Mouse (Mus musculus) gastrocnemius, adult 8-10 months (tissue): Measurements from ENCODE around the gene Olfr1109. TPM values are rescaled to one million over a fixed set of nuclear protein-coding genes. Genes with fewer than 3 reads are reported as not detected.

Source experiments
- DNase-seq, 2 experiments: peaks; one replicate each; pipeline ENCODE4 v3.0.0; 2022; ENCODE audit warnings: low spot score in 2 of 2
- total RNA-seq, 4 experiments: library from RNA; stranded (reverse); gene quantifications; 2 replicates each; pipeline ENCODE4 v1.2.4; 2022

The Olfr1109 gene
- total RNA-seq = not detected

GRCm38 (mm10) chr2:87095908-87096307, at the start of gene Olfr1109:
TSS of gene Olfr1109 (minus strand) at chr2:87096008.
- no peak for DNase-seq

GRCm38 (mm10) chr2:87140200-87140599, 44.4 kb upstream of the Olfr1109 start, which contains the start of gene Olfr1110:
TSS of gene Olfr1110 (minus strand) at chr2:87140300.
- DNase-seq = no peak

GRCm38 (mm10) chr2:87114467-87114866, 18.7 kb upstream of the Olfr1109 start, which contains the start of gene Olfr259:
TSS of gene Olfr259 (minus strand) at chr2:87114567.
- DNase-seq = no peak

DNA sequence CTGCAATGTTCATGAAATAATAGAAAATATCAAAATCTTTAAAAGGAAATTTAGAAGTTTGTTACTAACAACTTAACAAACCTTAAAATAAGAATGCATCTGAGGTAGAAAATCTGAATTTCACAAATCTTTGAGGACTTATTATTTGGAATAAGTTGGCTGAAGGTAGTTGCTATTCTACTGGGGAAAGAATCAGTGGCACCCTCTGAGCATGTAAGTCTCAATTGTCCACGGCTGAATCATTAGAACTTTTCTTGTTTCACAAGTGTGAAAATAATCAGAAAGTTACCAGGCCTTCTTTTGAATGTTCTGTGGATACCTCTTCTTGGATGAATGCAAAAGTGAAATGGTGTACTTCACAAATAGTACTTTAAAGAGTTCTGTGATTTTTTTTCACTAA, 20.1 kb downstream of the Olfr1109 start, which contains the start of gene Olfr1107:
Olfr1107 (minus strand) TSS at position 101 of the 400 bp plus-strand sequence.
- no peak for DNase-seq

DNA sequence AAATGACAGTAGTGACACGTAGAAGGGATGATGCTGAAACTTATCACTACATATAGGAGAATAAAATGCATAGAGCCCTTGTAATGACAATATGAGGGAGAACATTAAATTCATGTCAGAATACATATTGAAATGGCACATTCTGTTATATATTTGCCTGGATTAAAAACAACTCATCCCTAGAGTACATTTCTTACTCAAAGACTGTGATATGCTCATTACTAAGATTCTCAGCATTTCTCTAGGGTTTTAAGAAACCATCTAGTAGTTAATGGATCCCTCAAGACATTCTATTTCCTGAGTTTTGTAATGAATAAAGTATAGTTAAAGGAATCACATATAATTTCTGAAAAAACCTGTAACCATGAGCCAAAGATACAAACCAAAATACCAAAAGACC, 43.6 kb downstream of the Olfr1109 start, which contains the start of gene Olfr1106:
Olfr1106 (minus strand) TSS at position 101 of the 400 bp plus-strand sequence.
- DNase-seq = no peak

Other genes with a start within 250 kb of the Olfr1109 start
- gene Olfr1095, start 244.3 kb downstream of the Olfr1109 start, total RNA-seq = not detected
- gene Gm13723, start 221.2 kb downstream of the Olfr1109 start, total RNA-seq = not detected
- not detected for gene Olfr1097, start 203.8 kb downstream of the Olfr1109 start, total RNA-seq
- gene Olfr1098, start 171.5 kb downstream of the Olfr1109 start, total RNA-seq = not detected
- not detected for gene Olfr1099, start 135.3 kb downstream of the Olfr1109 start, total RNA-seq
- gene Olfr1100, start 116.1 kb downstream of the Olfr1109 start, total RNA-seq = not detected
- gene Olfr1101, start 104.8 kb downstream of the Olfr1109 start, total RNA-seq = not detected
- not detected for gene Olfr1102, start 97.6 kb downstream of the Olfr1109 start, total RNA-seq
- gene Olfr1104, start 68.9 kb downstream of the Olfr1109 start, total RNA-seq = not detected
- gene Olfr1105, start 59.5 kb downstream of the Olfr1109 start, total RNA-seq = not detected
- gene Olfr1106, start 43.7 kb downstream of the Olfr1109 start, total RNA-seq = not detected
- not detected for gene Olfr1107, start 20.2 kb downstream of the Olfr1109 start, total RNA-seq
- gene Olfr259, start 18.6 kb upstream of the Olfr1109 start, total RNA-seq = not detected
- gene Olfr1110, start 44.3 kb upstream of the Olfr1109 start, total RNA-seq = not detected
- not detected for gene Olfr1111, start 56.6 kb upstream of the Olfr1109 start, total RNA-seq
- gene Olfr1112, start 91.8 kb upstream of the Olfr1109 start, total RNA-seq = not detected
- not detected for gene Olfr1113, start 113.0 kb upstream of the Olfr1109 start, total RNA-seq
- gene Olfr1115, start 152.0 kb upstream of the Olfr1109 start, total RNA-seq = not detected
- not detected for gene Olfr1116, start 171.5 kb upstream of the Olfr1109 start, total RNA-seq
- not detected for gene Olfr1118, start 211.6 kb upstream of the Olfr1109 start, total RNA-seq